Mouse (Mus musculus) C2C12 (cell line): ENCODE results near the gene Dcdc2a.

Source experiments
- CEBPB ChIP-seq: IDR thresholded peaks from one replicate; pipeline ENCODE4 v1.6.1; 2011; ENCODE audit warnings: low read depth, mild to moderate bottlenecking, control low read depth, moderate library complexity
- CTCF ChIP-seq: IDR thresholded peaks from one replicate; pipeline ENCODE4 v1.5.1; 2011; ENCODE audit not compliant: control insufficient read depth, insufficient read depth, insufficient read length
- FOSL1 ChIP-seq: IDR thresholded peaks from one replicate; pipeline ENCODE4 v1.8.0; 2011; ENCODE audit warnings: mild to moderate bottlenecking, low read length; ENCODE audit not compliant: poor library complexity, insufficient read depth, severe bottlenecking
- MAX ChIP-seq: IDR thresholded peaks from one replicate; pipeline ENCODE4 v1.6.1; 2011; ENCODE audit warnings: mild to moderate bottlenecking, control low read depth
- MYOD1 ChIP-seq: IDR thresholded peaks from one replicate; pipeline ENCODE4 v1.6.1; 2011; ENCODE audit warnings: low read depth; ENCODE audit not compliant: control insufficient read depth, insufficient read length
- MYOG ChIP-seq: IDR thresholded peaks from one replicate; pipeline ENCODE4 v1.6.1; 2011; ENCODE audit not compliant: control insufficient read depth, insufficient read length; ENCODE audit errors: extremely low read depth
- USF1 ChIP-seq: IDR thresholded peaks from one replicate; pipeline ENCODE4 v1.6.1; 2011; ENCODE audit warnings: low read depth, mild to moderate bottlenecking, control low read depth, moderate library complexity

- no peak for TF ChIP-seq CTCF
- no peak for TF ChIP-seq USF1
- TF ChIP-seq MYOG: no peak
- TF ChIP-seq MAX: no peak
- TF ChIP-seq FOSL1: no peak
- no peak for TF ChIP-seq CEBPB
- TF ChIP-seq MYOD1: no peak
These were observed 48.7 kb upstream of the Dcdc2a start for GRCm38 (mm10) chr13:25007115-25007514.
